16 mouse cellular contexts compared by ENCODE assay signal in genomic region chr5:92842417-92842816, GRCm38 (mm10).
DNase-seq lines count a peak whose midpoint lies in the region; ATAC-seq and TF ChIP-seq lines count a peak whose summit lies in the region.
"Had no signal": no experiment of that assay in that cellular context is flagged by ENCODE, and none has a peak within 500 bp of the region (broad histone marks: within the 10 kb centered on the region; RNA-seq: fewer than 3 reads in every experiment).

No protein-coding gene starts in this region.

- peak; percentile 29; the same call in 1 of the 2 replicates for TF ChIP-seq EP300 in lung, postnatal 0 days (IDR thresholded peaks at IDR 0.05)

- no peak for TF ChIP-seq CTCF in intestine, postnatal 0 days (IDR thresholded peaks at IDR 0.05; ENCODE audit: low read depth)
- no peak for TF ChIP-seq CTCF in lung, postnatal 0 days (IDR thresholded peaks at IDR 0.05)

- H3K36me3 ChIP-seq in intestine, embryonic 14.5 days (ENCODE audit: control insufficient read depth, insufficient read depth, low read length): no peaks in the 10 kb centered on the region
- H3K36me3 ChIP-seq in intestine, postnatal 0 days (ENCODE audit: control insufficient read depth, insufficient read depth): peaks cover 3% of the 10 kb centered on the region; the same call in 1 of the 2 replicates
- no peaks in the 10 kb centered on the region for H3K36me3 ChIP-seq in lung, embryonic 16.5 days (ENCODE audit: control insufficient read depth, insufficient read depth, low read length)
- H3K36me3 ChIP-seq in lung, postnatal 0 days (ENCODE audit: insufficient read depth, low read length): no peaks in the 10 kb centered on the region
- H3K36me3 ChIP-seq: forebrain, embryonic 15.5 days; limb, embryonic 15.5 days had no signal

- DNase-seq in intestine, embryonic 14.5 days (ENCODE audit: low spot score): no peak
- no peak for DNase-seq in lung, postnatal 25 days (ENCODE audit: low spot score)
- DNase-seq in lung, postnatal 0 days (ENCODE audit: low spot score): peak; percentile 55
- no peak for DNase-seq in layer of hippocampus, adult 9-11 months
- no peak for DNase-seq in thymus, postnatal 25 days
- DNase-seq: adrenal gland, postnatal 10 days; cerebellum, adult 9-10 months; heart, adult 18-20 months; heart, postnatal 14 days; midbrain, embryonic 14.5 days; spleen, adult 18-20 months had no signal

- H3K27me3 ChIP-seq in intestine, embryonic 14.5 days (replicated peaks; ENCODE audit: control insufficient read depth, insufficient read depth, low read length): no peaks in the 10 kb centered on the region
- no peaks in the 10 kb centered on the region for H3K27me3 ChIP-seq in intestine, postnatal 0 days (replicated peaks; ENCODE audit: control insufficient read depth, insufficient read depth, low read length)
- H3K27me3 ChIP-seq in lung, embryonic 16.5 days (ENCODE audit: control insufficient read depth, insufficient read depth, low read depth, low read length): no peaks in the 10 kb centered on the region
- no peaks in the 10 kb centered on the region for H3K27me3 ChIP-seq in lung, postnatal 0 days (replicated peaks; ENCODE audit: insufficient read depth, low read length)
- H3K27me3 ChIP-seq: forebrain, embryonic 15.5 days; limb, embryonic 15.5 days had no signal

- peaks cover 26% of the 10 kb centered on the region for H3K4me1 ChIP-seq in intestine, embryonic 14.5 days (replicated peaks; ENCODE audit: control insufficient read depth, insufficient read depth, low read length)
- peaks cover 11% of the 10 kb centered on the region; the same call in 1 of the 2 replicates for H3K4me1 ChIP-seq in intestine, postnatal 0 days (replicated peaks; ENCODE audit: control insufficient read depth, insufficient read depth, low read length)
- H3K4me1 ChIP-seq in lung, embryonic 16.5 days (replicated peaks; ENCODE audit: control insufficient read depth, insufficient read depth, low read length): peaks cover 22% of the 10 kb centered on the region
- peaks cover 16% of the 10 kb centered on the region; the same call in 1 of the 2 replicates for H3K4me1 ChIP-seq in lung, postnatal 0 days (ENCODE audit: insufficient read depth, low read depth, low read length)

- no peak overlapping the region for H3K9ac ChIP-seq in intestine, embryonic 14.5 days (ENCODE audit: low read length)
- H3K9ac ChIP-seq in intestine, postnatal 0 days (ENCODE audit: low read depth, low read length): no peak overlapping the region
- no peak overlapping the region for H3K9ac ChIP-seq in lung, embryonic 16.5 days (ENCODE audit: low read length)
- H3K9ac ChIP-seq in lung, postnatal 0 days (replicated peaks; ENCODE audit: low read depth): no peak overlapping the region
- H3K9ac ChIP-seq: forebrain, embryonic 15.5 days; limb, embryonic 15.5 days had no signal

- peak overlapping the region; percentile 64 for H3K27ac ChIP-seq in intestine, embryonic 14.5 days (ENCODE audit: low read depth)
- H3K27ac ChIP-seq in intestine, postnatal 0 days (ENCODE audit: low read depth, low read length): no peak overlapping the region
- H3K27ac ChIP-seq in lung, embryonic 16.5 days (ENCODE audit: low read length): peak overlapping the region; percentile 71
- H3K27ac ChIP-seq in lung, postnatal 0 days (ENCODE audit: low read length): peak overlapping the region; percentile 78
- H3K27ac ChIP-seq: forebrain, embryonic 15.5 days; limb, embryonic 15.5 days; macrophage had no signal

- WGBS in intestine, embryonic 14.5 days: 14% methylated on average over 8 of the region's 8 CpGs
- WGBS in intestine, postnatal 0 days: 10% methylated on average over 8 of the region's 8 CpGs
- WGBS in lung, embryonic 16.5 days: 6% methylated on average over 8 of the region's 8 CpGs
- WGBS in lung, postnatal 0 days: 6% methylated on average over 8 of the region's 8 CpGs

- no peak overlapping the region for H3K4me3 ChIP-seq in intestine, embryonic 14.5 days (ENCODE audit: low read depth, low read length)
- no peak overlapping the region for H3K4me3 ChIP-seq in intestine, postnatal 0 days (ENCODE audit: low read depth, low read length)
- no peak overlapping the region for H3K4me3 ChIP-seq in lung, embryonic 16.5 days (ENCODE audit: low read length)
- H3K4me3 ChIP-seq in lung, postnatal 0 days (ENCODE audit: low read depth, low read length): no peak overlapping the region
- H3K4me3 ChIP-seq: forebrain, embryonic 15.5 days; limb, embryonic 15.5 days had no signal

- ATAC-seq in intestine, embryonic 14.5 days (replicated peaks; ENCODE audit: low FRiP score, low TSS enrichment, low read depth): no peak
- ATAC-seq in intestine, postnatal 0 days: no peak
- ATAC-seq in lung, embryonic 16.5 days (ENCODE audit: low read depth): no peak
- ATAC-seq in lung, postnatal 0 days: peak; percentile 27; the same call in 1 of the 2 replicates
- ATAC-seq: forebrain, embryonic 15.5 days had no signal

- no peak overlapping the region for H3K4me2 ChIP-seq in intestine, embryonic 14.5 days (ENCODE audit: low read length)
- no peak overlapping the region for H3K4me2 ChIP-seq in intestine, postnatal 0 days (replicated peaks; ENCODE audit: low read depth)
- H3K4me2 ChIP-seq in lung, embryonic 16.5 days (ENCODE audit: low read depth, low read length): peak overlapping the region; percentile 12; the same call in 1 of the 2 replicates
- H3K4me2 ChIP-seq in lung, postnatal 0 days (replicated peaks; ENCODE audit: low read depth, low read length): no peak overlapping the region
- H3K4me2 ChIP-seq: forebrain, embryonic 15.5 days; limb, embryonic 15.5 days had no signal

- H3K9me3 ChIP-seq in intestine, embryonic 14.5 days (ENCODE audit: control insufficient read depth, low read length): no peaks in the 10 kb centered on the region
- H3K9me3 ChIP-seq in intestine, postnatal 0 days (ENCODE audit: control insufficient read depth): no peaks in the 10 kb centered on the region
- no peaks in the 10 kb centered on the region for H3K9me3 ChIP-seq in lung, embryonic 16.5 days (ENCODE audit: control insufficient read depth, low read length)
- H3K9me3 ChIP-seq in lung, postnatal 0 days (ENCODE audit: low read length): no peaks in the 10 kb centered on the region
- H3K9me3 ChIP-seq: forebrain, embryonic 15.5 days; limb, embryonic 15.5 days had no signal
